Mouse (Mus musculus) kidney, adult 11 months (tissue): Measurements from ENCODE around the gene Ppp2r5b.
A peak's percentile ranks its signal among the peaks of the same experiment; 100 is the strongest.

ENCODE experiments used
- DNase-seq: peaks from one replicate; pipeline ENCODE4 v3.0.0; 2022

Ppp2r5b gene

GRCm38 (mm10) chr19:6268670-6269132 lies 33.0 kb upstream of the Ppp2r5b start:
- no peak for DNase-seq

DNA sequence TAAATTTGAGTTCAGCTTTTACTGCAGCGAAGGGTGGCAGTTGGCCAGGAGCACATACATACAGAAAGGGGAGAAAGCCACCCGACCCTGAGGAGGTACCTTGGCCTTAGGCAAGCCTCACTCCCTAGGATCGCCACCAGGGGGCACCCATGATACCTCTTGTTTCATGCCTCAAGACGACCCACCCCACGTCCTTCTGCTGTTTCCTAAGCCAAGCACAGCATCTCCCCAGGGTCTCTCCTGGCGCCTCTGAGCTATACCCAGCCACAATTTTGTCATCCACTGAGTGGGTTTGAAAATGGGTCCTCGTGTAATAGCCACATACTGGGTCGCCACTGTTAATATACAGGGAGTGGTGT lies 32.5 kb upstream of the Ppp2r5b start:
- DNase-seq, result peak; percentile 84

DNA sequence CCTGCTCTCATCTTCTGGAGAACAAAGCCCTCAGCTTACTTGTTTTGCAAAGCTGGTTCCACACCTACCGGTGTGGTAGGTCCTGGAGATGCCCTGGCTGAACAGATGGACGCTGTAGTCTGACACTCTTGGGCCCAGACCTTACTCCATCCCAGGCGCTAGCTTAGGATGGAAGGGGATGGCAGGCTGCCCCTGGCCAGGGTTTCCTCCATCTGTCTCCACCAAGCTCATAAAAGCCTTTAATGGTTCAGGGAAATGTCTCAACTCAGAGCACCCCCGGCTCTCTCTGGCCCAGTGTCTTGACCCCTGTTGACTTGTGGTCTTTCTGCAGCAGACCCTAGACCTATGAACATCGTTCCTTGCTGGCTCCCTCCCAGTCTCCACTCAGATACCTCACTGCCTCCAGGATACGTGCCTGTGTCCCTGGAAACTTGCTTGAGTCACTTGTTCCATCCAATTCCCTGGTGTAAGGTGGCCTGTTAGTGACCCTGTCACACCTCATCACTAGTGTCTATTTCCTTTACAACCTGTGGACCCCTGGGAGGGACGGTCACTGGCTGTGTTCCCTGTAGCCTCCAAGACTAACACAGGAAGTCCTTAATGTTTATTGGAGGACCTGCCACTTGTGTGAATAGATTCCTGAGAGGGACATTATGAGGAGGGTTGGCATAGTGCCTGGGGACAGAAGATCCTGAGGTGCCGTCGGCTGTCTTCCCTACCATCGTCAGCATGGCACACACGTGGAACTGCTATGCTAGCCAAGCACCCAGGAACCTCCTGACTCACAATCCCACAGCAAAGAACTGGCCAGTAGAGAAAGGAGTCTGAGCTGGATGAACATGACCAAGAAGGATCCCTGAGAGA lies 31.9 kb upstream of the Ppp2r5b start:
- no peak for DNase-seq

DNA sequence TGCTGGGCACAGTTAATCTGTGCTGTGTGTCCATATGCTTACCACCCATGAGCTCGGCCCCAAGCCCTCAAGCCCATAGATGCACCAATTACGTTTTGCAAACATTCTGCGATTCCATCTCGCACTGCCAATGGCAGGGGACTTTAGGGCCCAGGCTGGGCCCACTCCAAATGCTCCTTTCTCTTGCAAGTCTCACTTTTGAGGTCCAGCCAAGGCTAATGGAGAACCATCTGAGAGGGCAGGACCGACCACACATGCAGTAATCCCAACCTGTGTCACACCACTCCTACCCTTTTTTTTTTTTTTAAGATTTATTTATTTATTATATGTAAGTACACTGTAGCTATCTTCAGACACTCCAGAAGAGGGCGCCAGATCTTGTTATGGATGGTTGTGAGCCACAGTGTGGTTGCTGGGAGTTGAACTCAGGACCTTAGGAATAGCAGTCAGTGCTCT lies 30.1 kb upstream of the Ppp2r5b start:
- no peak for DNase-seq

- no peak for DNase-seq
These were observed 29.3 kb upstream of the Ppp2r5b start for GRCm38 (mm10) chr19:6264945-6265344.

GRCm38 (mm10) chr19:6264200-6264599 lies 28.5 kb upstream of the Ppp2r5b start:
- no peak for DNase-seq

DNA sequence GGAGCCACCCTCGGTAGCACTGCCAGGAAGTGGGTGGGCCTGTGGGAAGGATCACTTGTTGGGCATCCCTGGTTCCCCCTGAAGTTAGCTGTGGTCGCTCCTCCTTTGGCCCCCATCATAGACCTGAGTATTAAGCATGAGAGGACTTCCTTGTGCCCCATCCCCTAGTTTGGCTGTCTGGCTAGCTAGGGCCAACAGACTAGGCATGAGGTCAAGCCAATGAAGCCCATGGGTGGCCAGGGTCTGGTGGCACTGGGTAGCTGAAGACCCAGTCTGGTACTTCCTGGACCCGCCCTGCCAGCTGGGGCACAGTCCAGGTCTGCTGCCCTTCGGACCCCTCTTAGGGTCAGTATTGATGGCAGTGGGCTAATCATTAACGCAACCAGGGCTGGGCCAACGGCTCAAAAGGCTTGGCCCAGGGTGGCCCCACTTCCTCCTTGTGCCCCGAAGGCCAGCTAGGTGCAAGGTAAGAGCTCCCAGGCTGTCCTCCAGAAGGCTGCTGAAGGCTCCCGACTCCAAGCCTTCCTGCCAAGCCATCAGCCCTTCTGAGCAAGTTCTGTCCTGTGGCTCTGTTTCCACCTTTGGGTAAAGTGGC lies 27.3 kb upstream of the Ppp2r5b start:
- peak; percentile 90 for DNase-seq

GRCm38 (mm10) chr19:6262222-6262621 lies 26.6 kb upstream of the Ppp2r5b start:
- peak; percentile 68 for DNase-seq

DNA sequence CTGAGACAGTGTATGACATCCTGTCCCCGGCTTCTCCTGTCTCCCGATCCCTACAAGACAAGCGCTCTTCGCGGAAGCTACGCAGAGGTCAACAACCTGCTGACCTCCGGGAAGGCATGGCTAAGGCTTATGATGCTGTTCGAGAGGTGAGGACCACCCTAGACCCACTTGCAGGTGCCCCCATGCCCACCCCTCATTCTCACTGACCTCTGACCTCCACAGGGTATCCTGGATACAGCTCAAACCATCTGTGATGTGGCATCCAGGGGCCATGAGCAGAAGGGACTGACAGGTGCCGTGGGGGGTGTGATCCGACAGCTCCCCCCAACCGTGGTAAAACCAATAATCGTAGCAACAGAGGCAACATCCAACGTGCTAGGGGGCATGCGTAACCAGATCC lies 25.7 kb upstream of the Ppp2r5b start:
- DNase-seq, result no peak

DNA sequence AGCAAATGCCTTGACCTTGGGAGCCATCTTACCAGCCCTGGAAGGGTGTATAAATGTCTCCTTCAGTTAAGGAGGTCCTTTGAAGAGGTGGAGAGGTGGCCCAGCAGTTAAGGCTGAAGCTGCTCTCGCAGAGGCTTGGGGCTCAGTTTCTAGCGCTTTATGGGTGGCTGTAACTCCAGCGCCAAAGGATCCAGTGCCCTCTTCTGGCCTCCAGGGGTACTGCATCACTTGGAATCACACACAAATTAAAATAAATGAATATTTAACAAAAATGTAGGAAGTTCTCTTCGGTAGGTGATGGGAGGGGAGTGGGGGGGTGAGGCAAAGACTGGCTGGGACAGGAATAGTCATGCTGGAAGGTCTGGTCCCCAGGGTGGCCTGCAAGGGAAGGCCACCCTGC lies 25.3 kb upstream of the Ppp2r5b start:
- no peak for DNase-seq

- DNase-seq, result no peak
These were observed 24.8 kb upstream of the Ppp2r5b start for GRCm38 (mm10) chr19:6260428-6260827.

DNA sequence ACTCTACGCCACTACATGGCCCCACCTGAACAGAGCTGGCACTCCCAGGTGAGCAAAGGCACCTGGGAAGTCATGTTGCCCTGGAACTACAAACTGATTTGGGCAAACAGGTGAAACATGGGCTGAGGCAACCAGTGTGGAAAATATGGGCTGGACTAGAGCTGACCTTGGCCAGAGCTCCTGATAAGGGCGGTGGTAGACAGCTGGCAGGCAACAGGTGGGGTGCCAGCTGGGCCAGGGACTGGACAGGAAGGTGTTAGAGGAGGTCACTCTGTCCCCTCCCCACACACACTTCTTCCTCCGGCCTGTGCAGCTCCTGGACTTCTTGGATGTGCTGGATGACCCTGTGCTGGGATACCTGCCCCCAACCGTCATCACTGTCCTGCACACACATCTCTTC lies 17.3 kb upstream of the Ppp2r5b start:
- DNase-seq, result no peak

DNA sequence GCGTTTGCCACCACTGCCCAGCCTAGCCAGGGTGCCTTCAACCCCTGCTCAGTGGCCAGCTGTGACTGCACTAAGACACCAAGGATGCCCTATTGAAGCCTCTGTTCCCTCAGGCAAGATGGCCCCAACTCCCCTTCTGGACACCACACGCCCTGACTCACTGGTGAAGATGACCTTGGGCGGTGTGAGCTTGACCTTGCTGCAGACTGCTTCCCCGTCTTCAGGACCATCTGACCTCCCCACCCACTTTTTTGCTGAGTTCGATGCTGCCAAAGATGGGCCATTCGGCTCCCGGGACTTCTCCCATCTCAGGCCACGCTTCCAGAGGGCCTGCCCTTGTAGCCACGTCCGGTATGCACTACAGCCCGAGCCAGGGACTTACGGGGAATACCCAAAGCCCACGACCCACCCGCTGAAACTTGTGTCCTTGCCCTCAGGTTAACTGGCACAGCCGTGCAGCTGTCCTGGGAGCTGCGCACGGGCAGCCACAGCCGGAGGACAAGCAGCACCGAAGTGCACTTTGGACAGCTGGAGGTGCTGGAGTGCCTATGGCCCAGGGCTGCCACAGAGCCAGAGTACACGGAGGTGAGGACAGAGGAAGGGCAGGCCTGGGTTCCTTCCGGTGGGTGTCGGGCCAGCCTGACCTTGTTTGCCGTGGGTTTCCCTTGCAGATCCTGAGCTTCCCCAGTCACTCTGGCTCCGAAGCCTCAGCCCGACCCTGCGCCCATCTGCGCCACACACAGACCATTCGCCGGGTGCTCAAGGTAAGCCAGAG lies 12.0 kb upstream of the Ppp2r5b start:
- no peak for DNase-seq

- DNase-seq, result no peak
These were observed 10.1 kb upstream of the Ppp2r5b start for GRCm38 (mm10) chr19:6245806-6246205.

- no peak for DNase-seq
These were observed 7.6 kb upstream of the Ppp2r5b start for GRCm38 (mm10) chr19:6243226-6243625.

- peak; percentile 71 for DNase-seq
These were observed 6.6 kb upstream of the Ppp2r5b start for GRCm38 (mm10) chr19:6242281-6242680.

- peak; percentile 99 for DNase-seq
These were observed 5.8 kb upstream of the Ppp2r5b start, which contains the start of gene Atg2a for GRCm38 (mm10) chr19:6241274-6242107. Gene Atg2a (plus strand): TSS chr19:6241668.

GRCm38 (mm10) chr19:6240725-6241124 lies 5.1 kb upstream of the Ppp2r5b start:
- no peak for DNase-seq

DNA sequence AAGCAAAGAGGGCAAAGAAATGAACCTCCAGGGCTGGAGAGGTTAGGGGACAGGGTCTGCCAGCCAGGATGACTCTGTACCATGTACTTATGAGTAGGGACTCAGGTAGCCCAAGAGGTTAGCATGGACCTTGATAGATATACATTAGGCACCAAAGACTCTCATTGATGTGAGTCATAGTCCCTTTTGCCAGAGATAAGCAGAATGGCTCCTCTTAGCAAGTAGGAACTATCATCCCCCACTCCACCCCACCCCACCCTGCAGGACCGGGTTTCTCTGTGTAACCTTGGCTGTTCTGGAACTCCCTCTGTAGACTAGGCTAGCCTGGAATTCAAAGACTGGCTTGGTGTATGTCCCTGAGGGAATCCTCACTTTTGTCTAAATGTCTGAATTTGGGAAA lies 4.5 kb upstream of the Ppp2r5b start:
- DNase-seq, result no peak

DNA sequence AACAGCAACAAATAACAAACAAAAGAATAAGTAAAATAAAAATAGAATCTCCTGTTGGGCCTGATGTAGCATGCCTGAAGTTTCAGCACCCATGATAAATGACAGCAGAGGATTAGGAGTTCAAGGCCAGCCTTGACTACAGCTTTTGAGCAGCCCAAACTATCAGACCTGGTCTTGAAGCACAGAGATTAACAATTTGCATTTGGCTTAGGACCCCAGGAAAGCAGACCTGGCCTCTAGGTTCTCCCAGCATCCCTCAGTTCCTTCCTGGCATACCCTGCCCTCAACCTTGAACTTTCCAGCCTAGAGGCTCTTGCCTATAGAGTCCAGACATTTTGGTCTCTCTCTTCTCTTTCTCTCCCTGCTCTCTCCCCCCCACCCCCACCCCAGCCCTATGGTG lies 3.1 kb upstream of the Ppp2r5b start:
- DNase-seq, result no peak

DNA sequence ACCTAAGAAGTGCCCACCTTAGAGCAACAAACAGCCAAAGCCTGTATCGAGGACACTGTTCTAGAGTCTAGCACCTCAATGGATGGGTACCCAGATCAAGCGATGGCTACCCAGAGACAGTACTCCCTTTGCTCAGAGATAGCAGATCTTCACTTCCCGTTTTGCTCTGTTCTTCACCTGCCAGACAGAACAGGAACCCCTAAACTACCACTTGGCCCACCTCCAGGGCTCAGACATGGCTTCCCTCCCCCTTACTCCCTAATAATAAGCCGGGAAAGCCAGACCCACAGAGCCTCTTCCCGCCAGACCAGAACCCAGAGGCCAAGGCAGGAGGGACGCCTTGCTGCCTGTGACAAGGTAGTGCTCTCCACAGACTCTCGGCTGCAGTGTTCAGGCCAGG lies 1.2 kb upstream of the Ppp2r5b start:
- peak; percentile 30 for DNase-seq

- peak; percentile 93 for DNase-seq
These were observed 375 bp upstream of the Ppp2r5b start for GRCm38 (mm10) chr19:6236053-6236441.
